Mouse (Mus musculus) midbrain, embryonic 11.5 days (tissue): ENCODE data around the gene Fam78a. TPM values are rescaled to one million over a fixed set of nuclear protein-coding genes. Genes with fewer than 3 reads are reported as not detected.

ENCODE experiments used
- ATAC-seq: fragments of 200-750 bp; cut with Nextera tagmentation; 2 replicates; pipeline ENCODE4 v1.8.0; 2017; ENCODE audit warnings: moderate TSS enrichment, moderate library complexity; ENCODE audit not compliant: low FRiP score
- DNase-seq: peaks from one replicate; pipeline ENCODE4 v3.0.0; 2015; ENCODE audit warnings: low spot score; ENCODE audit errors: missing footprints
- H3K27ac ChIP-seq: fragments of 300-500 bp; sonication (generic); 2 replicates; pipeline ENCODE4 v1.5.1; 2014; ENCODE audit warnings: low read depth, low read length
- H3K27me3 ChIP-seq: fragments of 300-500 bp; sonication (generic); 2 replicates; pipeline ENCODE4 v1.6.1; 2014; ENCODE audit warnings: mild to moderate bottlenecking, low read length, moderate library complexity, mixed read lengths; ENCODE audit not compliant: control insufficient read depth, insufficient read depth
- H3K36me3 ChIP-seq: fragments of 300-500 bp; sonication (generic); 2 replicates; pipeline ENCODE4 v1.6.1; 2014; ENCODE audit warnings: mild to moderate bottlenecking, low read length, moderate library complexity, mixed read lengths; ENCODE audit not compliant: control insufficient read depth, insufficient read depth
- H3K4me1 ChIP-seq: fragments of 300-500 bp; sonication (generic); 2 replicates; pipeline ENCODE4 v1.6.1; 2014; ENCODE audit warnings: low read length; ENCODE audit not compliant: control insufficient read depth, insufficient read depth
- H3K4me2 ChIP-seq: fragments of 300-500 bp; sonication (generic); 2 replicates; pipeline ENCODE4 v1.6.1; 2014; ENCODE audit warnings: mild to moderate bottlenecking, moderate library complexity
- H3K4me3 ChIP-seq: fragments of 300-500 bp; sonication (generic); 2 replicates; pipeline ENCODE4 v1.5.1; 2014; ENCODE audit warnings: low read depth, low read length
- H3K9ac ChIP-seq: fragments of 300-500 bp; sonication (generic); 2 replicates; pipeline ENCODE4 v1.6.1; 2014; ENCODE audit warnings: low read length
- H3K9me3 ChIP-seq: fragments of 300-500 bp; sonication (generic); 2 replicates; pipeline ENCODE4 v1.6.1; 2016; ENCODE audit warnings: low read length; ENCODE audit not compliant: control insufficient read depth
- WGBS: fragments of 180-500 bp; shearing (Covaris S2); extraction: QIAGEN DNeasy Blood & Tissue Kit; methylation state at CpG from one replicate; pipeline ENCODE4 v1.1.7; 2014; 5-methylcytosine and 5-hydroxymethylcytosine counted together
- polyA plus RNA-seq: library from polyadenylated mRNA; unstranded; fragments of >200 nt; fragmentation: Nextera tagmentation; extraction: Ambion mirVana; gene quantifications from 2 replicates; pipeline ENCODE4 v1.2.1, GENCODE M21; 2014

The Fam78a gene
- polyA plus RNA-seq, 1 experiment from 2014 or later, result 0.60 TPM

DNA sequence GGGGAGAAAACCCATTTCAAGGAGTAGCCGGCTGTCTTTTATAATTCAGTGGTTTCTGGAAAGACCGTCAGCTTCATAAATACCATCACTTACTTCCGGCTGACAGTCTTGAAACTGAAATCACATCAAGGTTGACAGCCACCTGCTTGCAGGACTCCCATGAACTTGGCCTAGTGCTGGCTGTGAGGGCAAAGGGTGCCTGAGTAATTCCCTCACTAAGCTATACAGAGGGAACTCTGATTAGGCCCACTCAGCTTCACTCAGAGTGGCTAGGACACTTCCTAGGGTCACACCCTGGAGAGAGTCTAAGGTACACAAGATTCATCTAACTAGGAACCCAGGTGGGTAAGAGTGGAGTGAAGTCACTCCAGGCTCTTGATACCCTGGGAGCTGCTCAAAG lies 4.0 kb downstream of the Fam78a start:
- 90% methylated on average over 3 of the region's 3 CpGs for WGBS
- peaks cover 18% of the 10 kb centered on the region for H3K4me1 ChIP-seq
- peaks cover 39% of the 10 kb centered on the region for H3K27me3 ChIP-seq
- no peaks in the 10 kb centered on the region for H3K9me3 ChIP-seq
- ATAC-seq, result no peak
- H3K4me2 ChIP-seq, result no peak overlapping the region
- H3K9ac ChIP-seq, result no peak overlapping the region
- no peak for DNase-seq
- no peaks in the 10 kb centered on the region for H3K36me3 ChIP-seq
- no peak overlapping the region for H3K27ac ChIP-seq
- H3K4me3 ChIP-seq, result no peak overlapping the region

GRCm38 (mm10) chr2:32079191-32079725 lies 5.4 kb downstream of the Fam78a start:
- peaks cover 29% of the 10 kb centered on the region for H3K27me3 ChIP-seq
- peaks cover 17% of the 10 kb centered on the region for H3K4me1 ChIP-seq
- DNase-seq (no peak), ATAC-seq (no peak)
- no peaks in the 10 kb centered on the region for H3K9me3 ChIP-seq
- H3K27ac ChIP-seq, result no peak overlapping the region
- no peak overlapping the region for H3K4me3 ChIP-seq
- H3K9ac ChIP-seq, result no peak overlapping the region
- no peak overlapping the region for H3K4me2 ChIP-seq
- 94% methylated on average over 14 of the region's 14 CpGs for WGBS
- H3K36me3 ChIP-seq, result no peaks in the 10 kb centered on the region

- H3K36me3 ChIP-seq, result no peaks in the 10 kb centered on the region
- H3K4me1 ChIP-seq, result peaks cover 10% of the 10 kb centered on the region
- ATAC-seq, result no peak
- no peak for DNase-seq
- H3K4me2 ChIP-seq, result no peak overlapping the region
- no peak overlapping the region for H3K9ac ChIP-seq
- no peaks in the 10 kb centered on the region for H3K9me3 ChIP-seq
- WGBS, result 57% methylated on average over 8 of the region's 8 CpGs
- peaks cover 22% of the 10 kb centered on the region for H3K27me3 ChIP-seq
- H3K4me3 ChIP-seq, result no peak overlapping the region
- no peak overlapping the region for H3K27ac ChIP-seq
Observed at GRCm38 (mm10) chr2:32078522-32078921, 6.1 kb downstream of the Fam78a start.

DNA sequence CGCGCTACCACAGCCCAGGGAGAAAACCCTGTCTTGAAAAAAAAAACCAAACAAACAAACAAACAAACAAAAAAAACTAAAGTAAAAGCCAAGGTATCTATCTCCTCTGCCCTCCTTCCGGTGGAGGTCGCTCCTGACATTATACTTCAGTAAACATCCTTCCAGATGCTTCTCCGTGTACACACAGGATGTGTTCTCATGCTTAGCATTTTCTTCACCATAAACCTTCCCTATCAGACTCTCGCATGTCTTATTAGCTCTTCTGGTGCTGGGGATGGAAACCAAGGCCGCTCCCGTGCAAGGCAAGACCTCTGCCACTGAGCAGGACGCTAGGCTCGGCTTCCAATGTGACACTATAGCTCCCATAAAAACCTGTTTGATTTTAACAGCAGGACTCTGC lies 6.9 kb downstream of the Fam78a start:
- 85% methylated on average over 10 of the region's 10 CpGs for WGBS
- Histone ChIP-seq H3K9ac (no peak overlapping the region), H3K9me3 (no peaks in the 10 kb centered on the region), H3K27me3 (peaks cover 14% of the 10 kb centered on the region), H3K4me3 (no peak overlapping the region), H3K4me1 (peaks cover 2% of the 10 kb centered on the region; the same call in 1 of the 2 replicates), H3K36me3 (no peaks in the 10 kb centered on the region), H3K4me2 (no peak overlapping the region), H3K27ac (no peak overlapping the region)
- no peak for DNase-seq
- no peak for ATAC-seq

DNA sequence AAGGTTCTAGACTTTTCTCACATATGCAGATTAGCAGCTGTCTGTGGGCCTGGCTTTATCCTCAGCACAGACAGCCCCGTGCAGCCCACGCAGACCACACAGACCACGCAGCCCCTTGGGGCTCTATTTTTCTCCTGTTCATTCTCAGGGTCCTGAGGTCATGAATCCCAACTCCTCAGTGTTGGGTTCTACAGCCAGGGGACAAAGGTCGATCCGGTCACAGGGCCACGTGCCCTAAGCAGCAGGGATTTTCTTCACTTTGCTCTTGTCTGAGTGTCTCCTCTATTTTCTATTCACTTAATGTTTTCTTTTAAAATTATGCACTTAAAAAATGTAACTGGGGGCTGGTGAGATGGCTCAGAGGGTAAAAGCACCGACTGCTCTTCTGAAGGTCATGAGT lies 9.3 kb downstream of the Fam78a start:
- H3K27ac ChIP-seq, result no peak overlapping the region
- ATAC-seq, result no peak
- no peaks in the 10 kb centered on the region for H3K36me3 ChIP-seq
- H3K9ac ChIP-seq, result no peak overlapping the region
- DNase-seq, result no peak
- no peaks in the 10 kb centered on the region for H3K27me3 ChIP-seq
- H3K9me3 ChIP-seq, result no peaks in the 10 kb centered on the region
- 64% methylated on average over 7 of the region's 7 CpGs for WGBS
- no peak overlapping the region for H3K4me3 ChIP-seq
- no peaks in the 10 kb centered on the region for H3K4me1 ChIP-seq
- no peak overlapping the region for H3K4me2 ChIP-seq

DNA sequence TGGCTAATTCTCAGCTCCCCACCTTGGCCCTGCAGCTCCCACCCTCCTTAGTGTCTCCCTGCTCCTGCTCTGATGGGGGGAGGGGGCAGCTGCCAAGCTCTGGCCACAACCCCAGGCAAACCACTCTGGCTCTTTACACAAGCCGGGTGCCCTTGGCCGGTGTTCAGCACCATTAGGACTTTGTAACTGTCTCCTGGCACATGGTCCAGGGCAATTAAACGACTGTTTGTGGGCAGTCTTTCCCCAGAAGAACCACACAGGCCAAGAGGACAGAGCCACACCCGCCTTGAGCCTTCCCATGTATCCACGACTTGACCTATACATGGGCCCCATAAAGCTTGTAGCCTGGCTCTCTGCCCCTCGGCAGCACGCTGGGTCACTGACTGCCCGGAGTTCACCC lies 10.3 kb downstream of the Fam78a start:
- H3K27me3 ChIP-seq, result no peaks in the 10 kb centered on the region
- no peaks in the 10 kb centered on the region for H3K36me3 ChIP-seq
- 74% methylated on average over 8 of the region's 8 CpGs for WGBS
- ATAC-seq, result no peak
- no peaks in the 10 kb centered on the region for H3K9me3 ChIP-seq
- H3K4me2 ChIP-seq, result no peak overlapping the region
- no peak overlapping the region for H3K4me3 ChIP-seq
- no peak overlapping the region for H3K9ac ChIP-seq
- H3K27ac ChIP-seq, result no peak overlapping the region
- no peak for DNase-seq
- H3K4me1 ChIP-seq, result no peaks in the 10 kb centered on the region

GRCm38 (mm10) chr2:32070747-32071146 lies 13.9 kb downstream of the Fam78a start:
- Histone ChIP-seq H3K36me3 (no peaks in the 10 kb centered on the region), H3K9ac (no peak overlapping the region), H3K4me3 (no peak overlapping the region), H3K27me3 (no peaks in the 10 kb centered on the region), H3K27ac (no peak overlapping the region), H3K9me3 (no peaks in the 10 kb centered on the region), H3K4me1 (no peaks in the 10 kb centered on the region), H3K4me2 (no peak overlapping the region)
- WGBS, result 94% methylated on average over 10 of the region's 10 CpGs
- no peak for ATAC-seq
- no peak for DNase-seq

- WGBS, result 55% methylated on average over 31 of the region's 31 CpGs
- no peak for ATAC-seq
- Histone ChIP-seq H3K9me3 (no peaks in the 10 kb centered on the region), H3K9ac (no peak overlapping the region), H3K4me2 (no peak overlapping the region), H3K4me3 (no peak overlapping the region), H3K4me1 (no peaks in the 10 kb centered on the region), H3K27ac (no peak overlapping the region), H3K36me3 (no peaks in the 10 kb centered on the region), H3K27me3 (no peaks in the 10 kb centered on the region)
- DNase-seq, result no peak
Observed at GRCm38 (mm10) chr2:32068811-32069607, 15.6 kb downstream of the Fam78a start.

DNA sequence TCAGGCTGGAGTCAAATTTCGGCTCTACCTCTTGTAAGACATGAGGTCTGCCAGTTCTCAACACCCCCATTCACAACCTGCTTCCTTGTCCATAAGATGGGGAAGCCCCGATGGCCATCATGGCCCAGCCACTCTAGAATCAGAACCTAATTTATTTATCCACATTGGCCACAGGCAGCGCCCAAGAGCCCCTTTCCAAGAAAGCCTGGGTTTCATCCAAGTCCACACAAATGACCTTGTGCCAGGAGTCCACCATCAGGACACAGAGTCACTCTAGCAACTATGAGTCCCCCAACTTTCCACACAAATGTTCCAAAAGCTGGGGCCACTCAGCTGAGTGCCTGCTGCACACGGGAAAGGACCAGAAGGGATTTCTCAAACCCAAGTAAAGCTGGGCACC lies 18.7 kb downstream of the Fam78a start:
- DNase-seq, result no peak
- no peak overlapping the region for H3K9ac ChIP-seq
- H3K27me3 ChIP-seq, result no peaks in the 10 kb centered on the region
- H3K4me1 ChIP-seq, result no peaks in the 10 kb centered on the region
- 86% methylated on average over 4 of the region's 4 CpGs for WGBS
- no peaks in the 10 kb centered on the region for H3K9me3 ChIP-seq
- no peak for ATAC-seq
- H3K4me2 ChIP-seq, result no peak overlapping the region
- H3K36me3 ChIP-seq, result no peaks in the 10 kb centered on the region
- H3K4me3 ChIP-seq, result no peak overlapping the region
- no peak overlapping the region for H3K27ac ChIP-seq
